Mouse (Mus musculus): ENCODE data around the gene Apc2.

DNA sequence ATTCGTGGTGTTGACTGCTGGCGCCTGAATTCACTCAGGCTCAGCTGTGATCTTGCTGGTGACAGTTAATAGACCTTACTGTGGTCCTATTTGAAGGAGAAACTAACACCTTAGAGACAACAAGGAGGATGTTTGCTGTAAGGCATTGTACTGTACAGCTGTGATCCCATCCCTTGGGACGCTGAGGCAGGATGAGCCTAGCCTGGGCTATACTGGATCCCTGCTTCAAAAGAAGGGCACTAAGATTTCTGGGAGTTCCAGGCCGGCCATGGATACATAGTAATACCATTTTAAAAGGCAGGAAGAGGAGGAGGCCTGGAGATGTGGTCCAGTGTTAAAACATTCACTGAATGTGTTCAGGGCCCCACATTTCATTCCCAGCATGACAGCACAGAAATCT lies 45.2 kb upstream of the Apc2 start:
- TF ChIP-seq CTCF (IDR thresholded peaks at IDR 0.05; ENCODE audit: borderline replicate concordance, control insufficient read depth, extremely low read depth, insufficient read depth, low read length, poor library complexity) (no peak), POLR2A (IDR thresholded peaks at IDR 0.05; ENCODE audit: control insufficient read depth, extremely low read depth, insufficient read depth, low read length, poor library complexity) (no peak)
